Mouse (Mus musculus) left cerebral cortex, postnatal 25 days (tissue): Measurements from ENCODE around the gene Fbxl15. TPM values are rescaled to one million over a fixed set of nuclear protein-coding genes. Genes with fewer than 3 reads are reported as not detected.
A peak's percentile ranks its signal among the peaks of the same experiment; 100 is the strongest.

Experiments
- DNase-seq, 2 experiments: peaks; one replicate each; pipeline ENCODE4 v3.0.0; 2022; ENCODE audit warnings: low spot score in 2 of 2, mixed read lengths in 1 of 2
- intact Hi-C: fragments of 180-260 bp; cut with DNase I; formaldehyde crosslinking; loops from one replicate; pipeline ENCODE4 v1.15.1; 2025
- total RNA-seq, 2 experiments: library from RNA; stranded (reverse); gene quantifications; 2 replicates each; pipeline ENCODE4 v1.2.3; 2021

The Fbxl15 gene
- total RNA-seq, 2 experiments from 2014 or later = 28.6 to 29.0 TPM

DNA sequence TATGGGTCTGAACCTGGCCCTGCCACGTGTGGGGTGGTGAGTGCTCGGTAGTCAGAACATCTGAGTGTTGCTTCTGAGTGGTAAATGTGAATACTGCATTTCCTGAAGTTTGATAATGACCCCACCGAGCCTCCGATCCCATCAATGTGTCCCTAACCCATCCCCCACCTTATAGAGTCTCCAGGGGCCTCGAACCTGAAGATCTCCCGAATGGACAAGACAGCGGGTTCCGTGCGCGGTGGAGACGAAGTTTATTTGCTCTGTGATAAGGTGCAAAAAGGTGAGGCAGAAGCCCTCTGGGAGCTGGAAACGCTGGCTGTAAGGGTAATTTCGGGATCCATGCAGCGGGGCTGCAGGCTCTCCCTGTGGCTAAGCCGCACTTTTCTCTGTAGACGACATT, 20.2 kb upstream of the Fbxl15 start:
- intact Hi-C loops = loop anchor here (2.0 kb wide), 1 partner anchor 173 kb away; no protein-coding TSS in a partner anchor
- DNase-seq = no peak

DNA sequence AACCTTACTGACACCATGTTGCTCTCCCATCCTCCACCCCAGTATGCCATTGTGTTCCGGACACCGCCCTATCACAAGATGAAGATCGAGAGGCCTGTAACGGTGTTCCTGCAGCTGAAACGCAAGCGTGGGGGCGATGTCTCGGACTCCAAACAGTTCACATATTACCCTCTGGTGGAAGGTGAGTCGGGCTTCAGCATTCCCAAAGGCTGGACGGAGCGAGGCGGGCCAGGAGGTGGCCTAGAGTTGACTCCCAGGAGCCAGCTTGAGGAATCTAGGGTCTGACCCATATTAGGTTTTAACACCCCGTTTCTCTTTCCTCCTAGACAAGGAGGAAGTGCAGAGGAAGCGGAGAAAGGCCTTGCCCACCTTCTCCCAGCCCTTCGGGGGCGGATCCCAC, 19.7 kb upstream of the Fbxl15 start:
- intact Hi-C loops = loop anchor here (2.0 kb wide), 1 partner anchor 174 kb away; no protein-coding TSS in a partner anchor
- DNase-seq = no peak

DNA sequence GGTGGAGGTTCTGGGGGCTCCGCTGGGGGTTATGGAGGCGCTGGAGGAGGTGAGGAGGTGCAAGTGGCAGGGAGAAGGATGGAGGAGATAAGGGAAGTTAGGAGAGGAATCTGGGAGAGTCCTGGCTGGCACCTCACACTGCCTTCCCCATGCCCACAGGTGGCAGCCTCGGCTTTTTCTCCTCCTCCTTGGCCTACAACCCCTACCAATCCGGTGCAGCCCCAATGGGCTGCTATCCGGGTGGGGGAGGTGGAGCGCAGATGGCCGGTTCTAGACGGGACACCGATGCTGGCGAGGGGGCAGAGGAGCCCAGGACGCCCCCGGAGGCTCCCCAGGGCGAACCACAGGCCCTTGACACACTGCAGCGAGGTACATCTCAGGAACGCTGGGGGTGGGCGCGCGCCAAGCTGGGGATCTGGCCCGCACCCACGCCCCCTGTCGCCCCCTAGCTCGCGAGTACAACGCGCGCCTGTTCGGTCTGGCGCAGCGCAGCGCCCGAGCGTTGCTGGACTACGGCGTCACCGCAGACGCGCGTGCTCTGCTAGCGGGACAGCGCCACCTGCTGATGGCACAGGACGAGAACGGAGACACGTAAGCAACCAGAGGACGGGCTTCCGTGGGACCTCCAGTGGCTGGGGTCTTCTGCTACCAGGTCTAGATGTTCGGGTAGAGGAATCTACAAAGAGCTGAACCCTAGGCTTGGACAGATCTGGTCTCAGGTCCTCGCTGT, 19.1 kb upstream of the Fbxl15 start:
- DNase-seq = peak; percentile 87 to 89
- intact Hi-C loops = loop anchor here (2.0 kb wide), 1 partner anchor 174 kb away; no protein-coding TSS in a partner anchor

DNA sequence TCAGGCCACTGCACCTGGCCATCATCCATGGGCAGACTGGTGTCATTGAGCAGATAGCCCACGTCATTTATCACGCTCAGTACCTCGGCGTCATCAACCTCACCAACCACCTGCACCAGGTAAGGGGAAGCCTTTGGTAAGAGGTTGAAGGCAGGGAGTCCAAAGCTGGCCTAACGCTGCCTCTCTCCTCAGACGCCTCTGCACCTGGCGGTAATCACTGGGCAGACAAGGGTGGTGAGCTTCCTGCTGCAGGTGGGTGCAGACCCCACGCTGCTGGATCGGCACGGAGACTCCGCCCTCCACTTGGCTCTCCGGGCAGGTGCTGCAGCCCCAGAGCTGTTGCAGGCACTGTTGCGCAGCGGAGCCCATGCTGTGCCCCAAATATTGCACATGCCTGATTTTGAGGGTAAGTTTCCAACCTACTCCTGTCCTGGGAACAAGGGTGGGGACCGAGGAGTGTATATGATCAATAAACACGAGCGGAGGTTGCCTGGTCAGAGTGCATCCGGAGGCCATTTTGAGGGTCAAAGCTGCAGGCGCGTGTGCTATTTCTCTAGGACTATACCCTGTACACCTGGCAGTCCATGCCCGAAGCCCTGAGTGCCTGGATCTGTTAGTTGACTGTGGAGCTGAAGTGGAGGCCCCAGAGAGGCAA, 18.2 kb upstream of the Fbxl15 start:
- no peak for DNase-seq
- intact Hi-C loops = loop anchor here (2.0 kb wide), 1 partner anchor 175 kb away; no protein-coding TSS in a partner anchor

DNA sequence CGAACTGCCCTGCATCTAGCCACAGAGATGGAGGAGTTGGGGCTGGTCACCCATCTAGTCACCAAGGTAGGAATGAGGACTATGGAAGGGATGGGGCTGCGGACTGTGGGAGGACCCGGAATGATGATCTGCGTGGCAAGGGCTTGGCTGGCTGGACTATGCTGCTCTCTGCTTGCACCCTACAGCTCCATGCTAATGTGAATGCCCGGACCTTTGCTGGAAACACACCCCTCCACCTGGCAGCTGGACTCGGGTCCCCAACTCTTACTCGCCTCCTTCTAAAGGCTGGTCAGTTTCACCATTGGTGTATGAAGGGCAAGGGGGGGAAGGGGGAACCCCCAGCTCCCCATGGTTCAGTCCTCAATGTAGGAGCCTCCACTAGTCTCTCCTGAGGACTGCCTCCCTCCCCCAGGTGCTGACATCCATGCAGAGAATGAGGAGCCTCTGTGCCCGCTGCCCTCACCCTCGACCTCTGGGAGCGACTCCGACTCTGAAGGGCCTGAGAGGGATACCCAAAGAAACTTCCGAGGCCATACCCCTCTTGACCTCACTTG, 17.6 kb upstream of the Fbxl15 start:
- intact Hi-C loops = no loop called here
- no peak for DNase-seq

DNA sequence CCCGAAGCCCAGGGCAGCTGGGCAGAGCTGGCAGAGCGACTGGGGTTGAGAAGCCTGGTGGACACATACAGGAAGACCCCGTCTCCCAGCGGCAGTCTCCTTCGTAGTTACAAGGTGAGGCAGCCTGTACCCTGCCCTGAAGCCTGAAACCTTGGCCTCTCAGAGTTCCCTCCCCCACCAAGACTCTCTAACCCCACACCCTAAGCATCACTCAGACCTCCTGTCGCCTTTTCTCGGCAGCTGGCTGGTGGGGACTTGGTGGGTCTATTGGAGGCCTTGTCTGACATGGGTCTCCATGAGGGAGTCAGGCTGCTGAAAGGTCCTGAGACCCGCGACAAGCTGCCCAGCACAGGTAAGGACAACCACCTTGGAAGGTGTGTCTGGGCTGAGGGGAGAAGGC, 16.6 kb upstream of the Fbxl15 start:
- intact Hi-C loops = no loop called here
- DNase-seq = no peak

DNA sequence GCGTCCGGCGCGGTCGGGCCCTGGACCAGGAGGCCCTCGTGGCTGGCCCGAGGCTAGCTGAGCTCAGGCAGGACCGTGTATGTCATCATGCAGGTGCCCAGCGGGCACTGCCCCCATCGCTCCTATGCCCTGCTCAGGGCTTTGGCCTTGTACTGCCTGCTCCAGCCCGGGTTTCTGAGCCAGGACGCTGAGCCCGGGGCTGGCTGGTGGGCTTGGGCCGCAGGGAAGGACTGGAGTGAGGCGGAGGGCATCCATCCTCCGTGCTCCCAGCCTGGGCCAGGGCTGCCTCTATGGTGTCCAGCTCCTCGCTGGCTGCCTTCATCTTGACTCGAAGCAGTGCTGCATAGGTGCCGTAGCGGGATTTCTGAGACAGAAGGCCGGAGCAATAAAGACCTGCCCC, 15.4 kb upstream of the Fbxl15 start:
- no peak for DNase-seq
- intact Hi-C loops = no loop called here

DNA sequence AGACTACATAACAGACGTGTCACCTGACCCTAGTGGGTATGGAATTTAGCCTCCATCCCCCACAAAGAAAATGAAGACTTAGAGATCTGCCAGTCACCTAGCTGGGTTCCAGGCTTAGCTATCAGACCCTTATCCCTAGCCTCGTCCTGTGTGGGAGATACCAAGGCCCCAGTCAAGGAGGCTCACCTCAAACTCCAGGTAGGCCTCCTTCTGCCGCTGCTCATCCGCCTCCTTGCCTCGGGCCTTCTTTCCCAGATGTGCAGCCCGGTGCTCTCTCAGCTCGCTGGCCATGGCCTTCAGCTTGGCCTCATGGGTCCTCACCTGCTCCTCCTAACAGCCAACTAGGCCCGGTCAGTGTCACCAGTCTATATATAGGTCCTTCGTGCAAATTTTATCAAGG, 14.9 kb upstream of the Fbxl15 start:
- no peak for DNase-seq
- intact Hi-C loops = no loop called here

DNA sequence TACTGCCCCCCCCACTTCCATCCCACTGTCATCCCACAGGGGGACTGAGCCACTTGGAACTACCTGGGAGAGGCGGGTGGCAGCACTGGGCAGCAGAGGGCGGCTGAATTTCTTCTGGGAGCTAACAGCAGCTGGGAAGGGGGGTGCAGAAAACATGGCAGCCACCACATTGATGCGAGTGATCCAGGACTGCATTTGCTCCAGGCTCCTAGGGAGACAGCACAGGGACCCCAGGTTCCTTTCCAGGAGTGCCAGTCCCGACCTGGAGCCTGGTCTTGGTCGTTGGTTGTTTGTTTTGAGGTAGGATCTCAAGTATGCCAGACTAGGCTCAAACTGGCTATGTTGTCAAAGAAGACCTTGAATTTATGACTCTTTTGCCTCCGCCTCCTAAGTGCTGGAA, 14.4 kb upstream of the Fbxl15 start:
- intact Hi-C loops = no loop called here
- no peak for DNase-seq

DNA sequence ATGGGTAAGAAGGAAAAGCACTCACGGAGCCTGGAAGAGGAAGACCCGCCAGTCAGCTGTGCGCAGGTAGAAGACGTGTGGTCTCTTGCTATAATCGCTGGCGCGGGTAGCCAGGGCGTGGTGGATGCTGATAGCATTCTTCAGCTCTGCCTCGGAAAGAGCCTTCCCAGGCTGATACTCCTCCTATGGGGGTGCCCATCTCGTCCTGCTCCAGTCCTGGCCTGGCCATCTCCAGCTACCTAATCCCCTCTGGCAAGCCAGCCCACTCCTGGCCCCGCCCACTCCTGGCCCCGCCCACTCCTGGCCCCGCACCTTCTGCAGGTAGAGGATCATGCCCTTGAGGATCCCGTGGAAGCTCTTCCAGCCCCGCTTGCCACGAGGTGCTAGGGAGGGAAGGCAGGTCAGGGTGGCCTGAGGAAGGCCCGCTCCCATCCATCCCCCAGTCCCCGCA, 13.8 kb upstream of the Fbxl15 start:
- no peak for DNase-seq
- intact Hi-C loops = no loop called here

DNA sequence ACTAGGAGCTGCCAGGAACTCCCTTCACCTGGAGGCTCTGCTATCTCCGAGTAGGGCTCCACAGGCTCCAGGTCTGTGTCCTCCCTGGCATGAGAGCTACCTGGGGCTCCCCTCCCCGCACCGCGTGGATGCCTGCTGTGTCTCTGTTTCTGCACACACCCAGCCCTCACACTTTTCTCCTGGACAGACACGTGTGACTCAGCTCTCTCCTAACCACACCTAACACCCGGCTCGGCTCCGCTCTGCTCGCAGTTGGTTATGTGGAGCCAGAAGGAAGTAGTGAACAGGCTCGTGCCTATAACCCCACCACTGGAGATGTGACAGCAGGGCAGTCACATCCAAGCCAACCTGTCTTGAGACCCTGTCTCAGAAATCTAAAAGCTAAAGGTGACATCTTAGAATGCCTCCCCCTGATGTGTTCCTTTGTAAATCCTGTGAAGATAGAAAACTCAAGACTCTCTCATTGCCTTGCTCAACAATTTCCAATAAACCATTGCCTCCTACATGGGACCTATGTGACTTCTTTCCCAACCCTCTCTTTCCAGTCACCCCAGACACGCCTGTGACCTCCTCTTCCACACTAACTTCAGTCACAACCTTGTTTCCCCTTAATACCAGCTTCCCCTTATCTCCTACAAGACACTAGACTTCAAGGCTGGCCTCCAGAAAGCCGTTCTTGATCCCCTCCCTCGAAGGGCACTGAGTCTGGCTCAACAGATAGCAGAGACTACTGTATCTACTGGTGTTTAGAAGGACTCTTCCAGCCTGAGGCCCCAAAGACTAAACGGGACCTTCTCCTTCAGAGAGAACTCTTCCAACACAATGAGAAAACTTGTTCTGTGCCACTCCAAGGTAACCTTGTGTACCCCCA, 12.9 kb upstream of the Fbxl15 start:
- intact Hi-C loops = loop anchor here (5.0 kb wide), 1 partner anchor 52 kb away; no protein-coding TSS in a partner anchor
- peak in 1 of 2 experiments; percentile 0 for DNase-seq

DNA sequence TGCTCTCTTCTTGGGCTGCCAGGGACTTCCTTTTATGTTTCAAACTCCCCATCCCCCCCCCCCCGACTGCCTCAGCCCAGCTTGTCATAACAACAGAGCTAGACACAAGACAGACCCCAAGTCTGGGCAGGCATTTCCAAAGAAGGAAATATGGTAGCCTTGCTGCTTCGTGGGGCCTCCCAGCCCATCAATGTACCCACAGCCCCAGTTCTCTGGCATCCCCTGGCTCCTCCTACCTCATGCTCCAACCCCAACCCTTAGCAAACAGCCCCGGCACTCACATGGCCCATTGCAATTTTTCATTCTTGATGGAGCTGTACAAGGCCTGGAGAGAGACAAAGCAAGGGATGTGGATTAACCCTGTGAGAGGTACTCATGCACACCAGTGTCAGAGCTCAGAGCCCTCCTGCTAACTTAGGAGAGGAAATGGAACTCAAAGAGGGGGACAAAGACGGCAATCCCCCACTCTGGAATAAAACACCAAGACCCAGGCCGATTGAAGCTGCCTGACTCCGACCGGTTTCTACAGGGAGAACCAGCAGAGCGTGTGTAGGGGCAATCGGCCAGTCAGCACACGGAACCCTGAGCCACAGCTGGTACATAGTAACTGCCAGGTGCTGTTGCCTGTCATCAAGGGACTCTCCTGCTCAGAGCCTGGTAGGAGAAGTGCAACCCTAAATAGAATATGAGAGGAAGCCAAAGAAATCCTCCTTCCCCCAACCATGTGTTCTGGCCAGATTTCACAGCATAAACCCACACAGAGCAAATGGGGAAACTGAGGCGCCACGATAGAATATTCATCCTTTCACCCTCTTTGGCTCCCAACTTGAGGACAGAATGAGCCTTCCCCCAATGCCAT, 12.0 kb upstream of the Fbxl15 start:
- DNase-seq = peak in 1 of 2 experiments; percentile 57
- intact Hi-C loops = loop anchor here (5.0 kb wide), 1 partner anchor 51 kb away; no protein-coding TSS in a partner anchor

DNA sequence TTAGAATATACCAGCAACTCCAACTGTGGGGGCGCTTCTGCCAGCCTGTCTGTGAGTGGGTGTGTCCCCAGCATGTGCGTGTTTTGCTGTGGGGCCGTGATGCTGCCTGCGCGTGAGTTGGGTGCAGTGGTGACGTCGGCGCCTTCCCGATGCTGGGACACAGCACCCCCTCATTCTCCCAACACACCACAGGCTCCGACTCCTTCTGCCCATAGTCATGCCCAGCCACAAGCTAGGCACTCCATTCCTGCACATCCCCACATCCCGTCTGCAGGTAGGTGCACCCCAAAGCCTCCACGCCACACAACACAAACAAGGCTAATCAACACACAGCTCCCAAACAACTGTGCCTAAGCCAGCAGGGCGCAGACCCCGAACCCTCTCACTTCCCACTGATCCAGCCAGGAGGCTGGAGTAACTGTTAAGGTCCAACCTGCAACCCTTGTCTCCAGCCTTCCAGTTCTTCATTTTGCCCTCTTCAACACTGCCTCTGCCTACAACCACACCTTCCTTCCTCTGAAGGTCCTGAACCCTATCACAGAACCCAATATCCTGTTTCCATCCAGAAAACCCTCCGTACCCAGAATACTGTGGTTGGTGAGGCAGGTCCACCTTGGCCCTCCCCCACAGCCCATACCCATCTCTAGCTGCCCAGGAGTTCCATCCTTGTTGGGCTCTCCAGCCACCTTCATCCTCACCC, 11.0 kb upstream of the Fbxl15 start:
- peak; percentile 83 to 95 for DNase-seq
- intact Hi-C loops = loop anchor here (5.0 kb wide), 1 partner anchor 50 kb away; no protein-coding TSS in a partner anchor

DNA sequence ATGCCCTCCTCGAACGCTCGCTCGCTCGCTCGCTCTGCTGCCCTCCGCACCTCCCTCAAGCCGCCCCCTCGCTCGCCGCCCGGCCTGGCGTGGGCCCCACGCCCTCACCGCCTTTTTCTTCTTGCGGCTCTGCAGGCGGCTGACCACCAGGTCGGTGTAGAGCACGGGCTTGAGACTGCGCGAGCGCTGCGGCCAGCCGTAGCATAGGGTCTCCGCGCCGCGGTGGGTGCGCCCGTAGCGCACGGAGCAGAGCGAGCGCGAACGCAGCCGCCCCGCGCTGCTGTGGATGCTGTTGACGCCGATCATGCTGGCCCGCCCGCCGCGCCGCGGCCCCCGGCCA, 10.5 kb upstream of the Fbxl15 start:
- no peak for DNase-seq
- intact Hi-C loops = loop anchor here (5.0 kb wide), 1 partner anchor 50 kb away; no protein-coding TSS in a partner anchor

DNA sequence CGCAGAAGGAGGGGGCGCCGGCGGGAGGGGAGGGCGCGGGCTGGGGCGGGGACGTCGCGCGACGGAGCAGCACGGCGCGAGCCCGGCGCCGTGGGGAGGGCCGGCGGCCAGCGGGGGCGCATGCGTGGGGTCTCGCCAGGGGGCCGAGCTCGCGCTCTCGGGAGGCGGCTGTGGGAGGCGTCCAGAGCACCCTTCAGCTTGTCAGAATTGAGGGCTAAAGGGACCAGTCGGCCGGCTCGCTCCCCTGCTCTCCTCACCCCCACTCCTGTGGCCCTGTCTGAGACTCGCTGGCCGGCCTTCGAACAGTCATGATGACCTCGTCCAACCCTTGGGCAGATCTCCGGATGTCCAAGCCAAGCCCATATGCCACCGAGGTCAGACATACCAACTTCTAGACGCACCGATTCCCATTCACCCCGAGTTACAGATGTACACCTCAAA, 9.9 kb upstream of the Fbxl15 start:
- intact Hi-C loops = loop anchor here (5.0 kb wide), 1 partner anchor 49 kb away; no protein-coding TSS in a partner anchor

DNA sequence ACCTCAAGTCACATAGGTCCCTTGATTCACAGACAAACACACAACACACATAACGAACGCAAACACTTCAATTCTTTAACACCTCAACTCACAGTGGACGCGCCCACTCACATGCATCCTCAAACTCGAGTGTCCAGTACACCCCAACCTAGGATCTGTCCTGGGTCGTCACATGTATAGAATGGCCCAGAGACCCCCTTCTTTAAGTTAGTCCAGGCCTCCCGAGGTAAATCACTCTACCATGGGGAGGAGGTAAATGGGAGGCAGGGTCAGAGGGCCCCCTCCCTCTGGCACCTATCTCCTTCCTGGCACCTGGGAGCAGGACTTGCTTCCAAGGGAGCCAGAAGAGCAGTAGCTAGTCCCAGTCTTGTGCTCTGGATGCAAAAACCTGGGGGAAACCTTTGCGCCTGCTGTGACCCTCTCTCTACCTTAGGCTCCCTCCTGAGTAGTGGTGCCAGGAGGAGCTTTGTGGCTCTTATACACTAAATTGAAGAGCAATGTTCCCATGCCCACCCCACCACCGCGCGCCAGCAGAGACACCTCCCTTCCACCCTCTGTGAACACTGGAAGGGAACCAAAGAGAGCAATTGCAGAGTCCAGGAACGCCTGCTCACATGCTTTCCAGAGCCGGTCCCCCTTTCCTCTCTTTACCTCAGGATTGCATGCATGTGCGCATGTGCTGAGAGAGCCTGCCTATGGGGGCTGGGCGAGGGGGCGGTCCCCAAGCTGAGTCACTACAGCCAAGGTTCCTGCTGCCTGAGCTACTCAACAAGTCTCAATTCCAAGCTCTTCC, 9.2 kb upstream of the Fbxl15 start:
- DNase-seq = peak; percentile 92 to 98
- intact Hi-C loops = loop anchor here (5.0 kb wide), 1 partner anchor 49 kb away; no protein-coding TSS in a partner anchor

More for the DNA sequence above, 9.9 kb upstream of the Fbxl15 start:
- DNase-seq = peak; percentile 67 to 69
